Mouse (Mus musculus) cerebellum, adult 11-12 months (tissue): ENCODE results near the gene Zfp846.
"Not testable (repeated sequence)": the region's sequence is repeated elsewhere in the genome, so short reads cannot be mapped to it uniquely, and the experiment has no call there.

Source experiments
- DNase-seq: peaks from one replicate; pipeline ENCODE4 v3.0.0; 2022

The Zfp846 gene

DNA sequence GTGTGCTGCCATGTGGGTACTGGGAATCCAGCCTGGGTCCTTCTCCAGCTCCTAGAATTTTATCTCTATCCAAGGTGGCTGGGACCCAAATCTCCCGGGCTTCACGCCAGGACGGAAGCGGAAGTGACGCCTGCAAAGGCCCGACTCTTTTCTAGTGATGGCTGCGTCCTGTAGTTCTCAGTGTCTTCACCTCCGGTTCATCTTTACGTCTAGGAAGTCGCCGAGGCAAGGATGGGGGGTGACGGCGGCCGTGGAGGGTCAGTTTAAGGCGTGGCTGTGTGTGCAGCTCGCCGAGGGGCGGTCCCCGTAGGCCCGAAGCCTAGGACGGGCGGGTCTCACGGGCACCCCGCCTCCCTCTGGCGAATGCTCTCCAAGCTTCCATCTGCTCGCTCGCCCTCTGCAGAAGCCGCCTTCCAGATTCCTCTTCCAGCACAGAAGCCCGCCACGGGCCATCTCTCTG, at the start of gene Zfp846:
Gene Zfp846 (plus strand): TSS at position 117 of the 460 bp plus-strand sequence.
- DNase-seq = peak; percentile 100

DNA sequence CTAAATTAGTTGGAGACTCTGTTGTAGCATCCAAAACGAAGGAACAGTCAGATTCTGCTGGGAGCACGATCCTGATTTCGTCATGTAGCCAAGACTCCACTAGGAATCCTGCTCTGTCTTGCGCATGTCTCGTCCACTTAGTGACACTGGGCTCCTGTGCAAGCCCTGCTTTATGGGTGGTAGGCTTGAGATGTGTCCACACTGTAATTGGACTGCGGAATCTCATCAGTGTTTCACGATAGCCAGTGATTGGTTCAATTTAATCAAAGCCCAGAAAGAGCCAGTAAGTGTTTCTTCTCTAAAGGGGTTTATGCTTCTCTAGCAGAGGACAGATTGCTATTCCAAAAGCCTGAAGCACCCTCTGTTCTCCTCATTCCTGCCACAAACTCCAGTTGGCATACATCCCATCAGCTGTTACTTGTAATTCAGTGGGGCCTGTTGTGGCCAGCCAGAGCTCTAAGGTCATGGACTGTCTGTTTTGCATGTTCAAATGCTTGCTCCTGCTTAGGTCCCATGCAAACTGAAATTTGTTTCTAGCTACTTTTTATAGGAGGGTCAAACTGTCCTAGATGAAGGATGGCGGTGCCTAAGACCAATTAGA, 46.7 kb upstream of the Zfp846 start:
- peak; percentile 38 for DNase-seq

DNA sequence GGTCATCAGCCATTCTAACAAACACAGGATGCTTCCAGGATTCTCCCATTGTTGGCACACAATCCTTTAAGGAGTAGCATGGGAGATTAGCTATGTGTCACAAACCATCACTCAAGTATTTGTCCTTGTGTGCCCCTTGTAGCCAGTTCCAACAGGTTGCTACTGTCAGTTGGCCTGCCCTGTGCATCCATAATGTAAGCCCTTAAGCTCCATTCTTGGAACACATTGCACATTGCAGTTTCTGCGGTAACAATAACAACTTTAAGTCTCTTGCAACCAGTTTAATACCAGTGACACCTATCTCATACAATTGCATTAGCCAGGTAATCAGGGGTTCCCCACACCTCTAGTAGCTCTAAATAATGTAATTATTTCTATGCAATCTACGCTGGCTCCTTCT, 44.5 kb upstream of the Zfp846 start:
- DNase-seq = no peak

DNA sequence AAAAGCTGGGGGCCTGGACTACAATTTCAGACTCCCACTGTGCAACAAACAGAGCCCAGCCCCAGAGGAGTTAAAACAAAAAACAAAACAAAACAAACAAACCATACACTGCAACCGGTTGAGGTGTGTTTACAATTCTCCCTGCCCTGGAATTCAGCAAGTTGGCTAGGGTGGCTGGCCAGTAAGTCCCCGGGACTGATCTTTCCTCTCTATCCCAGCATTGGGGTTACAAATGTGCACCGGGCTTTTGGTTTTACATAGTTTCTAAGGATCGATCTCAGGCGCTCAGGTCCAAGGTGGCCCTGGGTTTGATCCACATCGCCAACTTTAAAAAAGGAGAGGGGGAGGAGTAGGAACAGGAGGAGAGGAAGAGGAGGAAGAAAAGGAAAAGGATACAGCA, 37.6 kb upstream of the Zfp846 start:
- DNase-seq = no peak

DNA sequence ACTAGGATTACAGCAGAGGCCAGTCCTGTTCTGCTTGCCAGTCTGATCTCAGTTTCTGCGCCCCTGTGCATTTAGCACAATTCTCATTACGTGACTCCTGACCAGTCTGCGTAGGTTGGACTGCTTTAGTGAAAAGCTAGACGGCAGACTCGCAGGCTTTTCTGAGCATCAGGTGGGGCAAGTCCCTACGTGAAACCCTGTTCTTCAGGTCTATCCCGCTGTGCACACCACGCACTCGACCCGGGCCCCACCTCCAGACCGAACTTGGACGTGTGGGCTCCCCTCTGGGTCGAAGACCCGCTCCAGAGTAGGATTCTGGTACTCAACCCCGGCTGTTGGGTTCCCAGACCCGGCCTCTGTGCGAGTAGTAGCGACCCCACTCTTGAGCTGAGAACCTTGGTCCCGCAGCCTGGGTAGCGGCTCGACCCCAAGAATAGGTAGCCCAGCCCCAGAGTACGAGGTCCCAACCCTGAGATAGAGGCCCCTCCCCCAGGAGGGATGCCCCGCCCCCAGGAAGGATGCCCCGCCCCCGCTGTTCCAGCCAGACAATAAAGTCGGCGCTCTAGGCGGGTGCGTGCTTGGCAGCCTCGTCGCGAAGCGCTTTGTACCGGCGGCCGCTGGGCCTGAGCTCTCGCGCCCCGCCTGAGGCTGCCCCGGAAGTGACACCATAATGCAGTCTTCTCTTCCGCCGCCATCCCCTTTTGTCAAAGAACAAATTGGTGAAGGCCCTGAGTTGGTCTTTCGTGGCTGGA, 36.8 kb upstream of the Zfp846 start:
- peak; percentile 85 for DNase-seq

DNA sequence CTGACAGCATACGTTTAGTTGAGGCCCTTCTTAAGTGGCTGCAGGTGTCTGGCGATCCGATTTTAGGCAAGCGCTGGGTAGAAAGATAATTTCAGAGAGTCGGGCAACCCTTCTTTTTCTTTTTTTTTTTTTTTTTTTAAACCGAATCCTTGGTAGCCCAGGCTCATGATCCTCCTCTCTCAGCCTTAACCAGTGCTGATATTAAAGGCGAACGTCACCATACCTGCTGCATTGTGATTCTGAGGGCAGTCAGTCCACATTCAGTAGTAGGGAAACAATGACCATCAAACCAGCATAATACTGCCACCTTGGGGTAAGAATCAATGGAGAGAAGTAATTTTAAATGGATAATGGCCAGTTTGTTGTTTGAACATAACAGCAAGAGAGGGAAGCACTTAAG, 35.9 kb upstream of the Zfp846 start:
- DNase-seq = peak; percentile 36

DNA sequence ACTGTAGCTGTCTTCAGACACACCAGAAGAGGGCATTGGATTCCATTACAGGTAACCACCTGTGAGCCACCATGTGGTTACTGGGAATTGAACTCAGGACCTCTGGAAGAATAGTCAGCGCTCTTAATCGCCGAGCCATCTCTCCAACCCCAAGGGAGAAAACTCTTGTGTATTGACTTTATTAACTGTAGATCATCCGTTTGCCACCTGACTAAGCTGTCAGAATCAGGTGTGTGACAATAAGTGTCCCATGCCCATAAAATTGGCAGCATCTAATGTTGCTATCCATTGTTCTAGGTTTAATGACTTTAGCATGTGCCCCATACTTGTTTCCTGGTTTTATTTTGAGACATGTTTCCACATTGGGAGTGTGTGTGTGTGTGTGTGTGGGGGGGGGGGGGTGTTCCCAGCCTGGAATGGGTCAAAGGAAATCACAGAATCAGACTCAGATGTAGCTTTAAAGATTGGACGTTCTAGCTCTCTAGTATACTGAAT, 29.3 kb upstream of the Zfp846 start:
- DNase-seq = no peak

DNA sequence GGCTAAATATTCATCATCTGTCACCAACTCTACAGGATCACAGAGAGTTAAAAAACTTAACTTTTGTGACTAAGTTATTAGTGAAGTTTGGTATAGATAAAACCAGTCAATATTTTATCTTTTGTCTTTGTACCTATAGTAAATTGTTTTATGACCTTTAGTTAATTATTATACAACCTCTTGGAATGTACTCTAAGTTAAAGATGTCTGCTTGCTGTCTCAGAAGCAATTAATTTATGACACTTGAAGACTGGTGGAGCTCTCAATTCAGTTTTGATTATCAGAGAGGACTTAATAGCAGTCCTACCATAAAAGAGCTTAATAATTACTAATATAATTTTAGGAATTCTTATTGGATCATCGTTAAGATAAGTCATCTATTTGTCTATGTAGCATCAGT, 28.4 kb upstream of the Zfp846 start:
- no peak for DNase-seq

DNA sequence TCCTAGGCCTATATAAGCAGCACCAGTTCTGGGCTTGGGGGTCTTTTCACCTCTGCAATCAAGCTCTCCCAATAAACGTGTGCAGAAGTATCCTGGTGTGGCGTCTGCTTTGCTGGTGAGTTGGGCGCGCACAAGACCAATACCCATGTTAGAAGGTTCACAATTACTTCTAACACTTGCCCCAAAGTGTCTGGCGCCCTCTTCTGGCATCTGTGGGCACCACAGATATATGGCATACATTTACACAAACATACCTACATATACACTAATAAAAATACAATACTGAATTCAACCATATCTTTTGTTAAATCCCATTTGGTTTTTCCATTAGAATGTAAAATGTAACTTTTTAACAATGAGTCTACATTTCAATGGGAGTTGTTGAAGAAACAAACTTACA, 18.9 kb upstream of the Zfp846 start:
- DNase-seq = no peak

DNA sequence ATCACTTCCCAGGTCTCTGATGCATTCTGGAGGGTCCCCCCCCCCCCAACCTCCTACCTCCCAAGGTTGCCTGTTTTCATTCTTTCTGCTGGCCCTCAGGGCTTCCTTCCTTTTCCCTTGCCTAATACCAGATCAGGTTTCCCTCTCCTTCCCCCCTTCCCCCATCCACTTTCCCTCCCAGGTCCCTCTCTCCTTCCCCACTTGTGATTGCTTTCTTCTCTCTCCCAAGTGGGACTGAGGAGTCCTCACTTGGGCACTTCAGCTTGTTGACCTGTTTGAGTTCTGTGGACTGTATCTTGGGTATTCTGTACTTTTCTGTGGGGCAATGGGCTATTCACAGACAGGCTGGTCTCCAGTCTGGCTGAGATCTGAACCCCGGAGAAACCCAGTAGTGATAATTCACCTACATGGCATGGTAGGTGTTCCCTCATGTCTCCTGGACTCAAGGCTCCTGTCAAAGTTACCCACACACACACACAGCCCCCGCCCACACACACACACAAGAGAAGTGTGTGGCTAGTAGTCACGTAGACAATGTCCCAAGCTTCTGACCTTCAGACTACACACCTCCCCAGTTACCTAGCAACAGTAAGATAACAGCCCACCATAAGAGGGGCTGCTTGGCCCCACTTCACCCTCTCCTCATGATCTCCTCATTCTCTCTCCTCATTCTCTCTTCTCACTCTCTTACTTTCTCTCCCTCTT, 15.6 kb upstream of the Zfp846 start:
- not testable (repeated sequence) for DNase-seq

DNA sequence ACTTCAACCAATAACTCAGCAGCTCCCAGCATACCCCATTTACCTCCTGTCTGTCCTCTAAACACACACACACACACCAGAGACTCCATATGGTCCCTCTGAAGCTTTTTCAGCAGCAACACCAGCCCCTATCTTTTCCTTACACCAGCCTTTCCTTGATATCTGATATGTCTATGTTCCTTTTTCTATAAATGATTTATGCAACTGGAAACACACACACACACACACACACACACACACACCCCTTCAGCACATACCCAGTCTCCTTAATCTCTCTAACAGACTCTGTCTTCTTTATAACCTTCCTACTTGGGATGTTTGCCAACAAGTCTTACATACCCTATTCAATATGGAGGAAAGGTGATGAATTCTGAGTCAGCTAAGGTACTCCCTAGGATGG, 10.0 kb upstream of the Zfp846 start:
- DNase-seq = no peak

DNA sequence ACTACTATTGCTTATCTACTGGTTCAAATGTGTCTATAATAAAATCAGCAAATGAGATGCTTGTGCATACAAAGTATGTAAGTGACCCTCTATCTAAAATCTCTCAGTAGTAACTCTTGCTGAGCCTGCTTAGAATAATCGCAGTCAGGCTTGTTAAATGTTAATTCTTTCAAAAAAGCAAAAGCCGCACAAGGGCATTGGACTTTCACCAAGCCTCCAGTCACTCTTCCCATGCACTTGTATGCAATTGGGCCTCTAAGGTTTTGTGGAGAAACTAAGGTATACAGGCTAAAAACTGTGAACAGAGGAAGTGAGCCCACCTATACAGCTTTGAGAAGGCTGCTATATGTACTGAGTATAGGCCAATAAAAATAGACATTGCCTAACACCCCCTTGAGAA, 4.5 kb upstream of the Zfp846 start:
- no peak for DNase-seq

DNA sequence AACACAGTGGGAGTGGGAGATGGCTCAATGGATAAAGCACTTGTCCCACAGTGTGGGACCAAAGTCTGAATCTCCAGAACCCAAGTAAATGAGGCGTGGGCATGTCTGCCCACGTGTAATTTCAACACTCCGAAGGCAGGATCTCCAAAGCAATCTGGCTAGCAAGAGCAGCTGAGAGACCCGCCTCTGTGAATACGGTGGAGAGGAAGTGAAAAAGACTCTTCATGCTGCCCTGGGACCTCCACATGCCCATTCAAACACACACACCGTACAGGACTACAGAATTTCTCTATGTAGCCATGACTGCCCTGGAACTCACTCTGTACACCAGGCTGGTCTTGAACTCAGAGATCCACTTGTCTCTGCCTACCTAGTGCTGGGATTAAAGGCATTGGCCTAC, 20.2 kb downstream of the Zfp846 start:
- no peak for DNase-seq

DNA sequence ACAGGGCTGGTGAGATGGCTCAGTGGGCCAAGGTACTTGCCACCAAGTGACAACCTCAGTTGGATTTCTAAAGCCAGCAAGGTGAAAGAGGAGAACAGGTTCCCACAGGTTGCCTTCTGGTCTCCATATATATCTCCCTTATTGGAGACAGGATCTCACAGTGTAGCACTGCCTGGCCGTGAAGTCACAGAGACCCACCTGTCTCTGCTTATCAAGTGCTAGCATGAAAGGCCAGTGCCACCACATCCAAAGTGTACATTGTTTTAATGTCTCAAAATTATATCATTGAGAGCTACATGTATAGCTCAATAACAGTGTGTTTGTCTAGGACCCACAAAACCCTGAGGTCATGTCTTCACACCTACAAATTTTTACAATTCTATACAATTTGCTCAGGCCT, 25.2 kb downstream of the Zfp846 start:
- no peak for DNase-seq

DNA sequence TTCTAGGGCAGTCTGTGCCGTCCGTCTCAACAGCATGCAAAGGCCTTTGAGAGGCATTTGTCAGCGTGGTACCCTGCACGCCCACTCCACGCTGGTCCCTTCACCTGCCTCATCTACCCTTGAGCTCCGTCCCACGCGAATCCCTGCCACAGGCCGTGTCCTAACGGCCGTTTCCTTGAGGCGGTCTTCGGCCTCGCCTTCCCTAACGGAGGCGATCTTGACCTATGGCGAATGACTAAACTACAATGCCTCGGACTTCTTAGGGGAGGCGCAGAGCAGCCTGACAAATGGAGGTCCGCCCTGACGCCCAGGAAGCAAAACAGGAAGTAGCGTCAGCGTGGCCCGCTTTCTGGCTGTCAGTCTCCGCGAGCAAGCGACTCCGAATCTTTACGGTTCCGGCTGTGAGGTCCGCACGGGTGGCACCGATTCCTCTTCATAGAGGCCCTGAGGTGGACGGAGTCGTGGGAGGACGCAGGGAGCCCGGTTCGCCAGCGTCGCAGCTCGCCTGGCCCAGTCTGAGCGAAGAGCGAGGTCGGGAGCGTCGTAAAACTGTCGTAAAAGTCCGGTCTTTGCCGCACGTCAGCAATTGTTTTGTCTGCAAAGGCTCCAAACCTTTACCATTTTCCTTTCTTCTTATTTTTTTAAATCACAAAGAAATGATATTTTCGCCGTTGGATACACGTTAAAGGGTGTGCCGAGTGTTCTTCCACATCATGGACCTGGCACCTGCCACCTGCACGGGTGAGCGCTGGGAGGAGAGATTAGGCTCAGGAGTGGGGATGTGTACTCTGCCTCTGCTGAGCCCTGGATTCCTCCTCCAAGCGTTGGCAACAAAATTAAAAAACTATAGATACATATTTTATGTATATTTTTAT, 26.2 kb downstream of the Zfp846 start:
- DNase-seq = peak; percentile 87

DNA sequence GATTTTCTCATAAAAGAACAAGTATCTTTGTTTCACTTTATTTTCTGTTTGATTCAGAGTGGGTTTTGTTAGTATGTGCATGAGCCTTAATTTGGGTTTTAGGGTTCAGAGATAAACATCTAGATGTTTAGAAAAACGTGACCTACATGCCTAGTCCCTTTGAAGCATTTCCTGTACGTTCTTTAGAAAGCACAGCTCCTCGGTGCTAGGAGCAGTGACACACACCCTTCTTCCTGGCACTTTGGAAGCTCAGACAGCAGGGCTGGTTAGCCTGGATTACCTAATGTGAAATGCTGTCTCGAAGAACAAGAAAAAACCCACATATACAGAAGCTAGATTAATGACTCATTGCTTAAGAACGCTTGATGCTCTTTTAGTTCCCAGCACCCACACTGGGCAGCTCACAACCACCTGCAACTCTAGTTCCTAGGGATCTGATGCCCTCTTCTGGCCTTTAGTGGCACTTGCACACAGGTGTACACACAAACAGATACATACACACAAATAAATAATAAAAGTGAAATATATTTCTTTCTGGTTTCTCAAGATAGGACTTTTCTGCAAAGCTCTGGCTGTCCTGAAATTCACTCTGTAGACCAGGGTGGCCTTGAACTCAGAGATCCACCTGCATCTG, 28.9 kb downstream of the Zfp846 start:
- DNase-seq = no peak

DNA sequence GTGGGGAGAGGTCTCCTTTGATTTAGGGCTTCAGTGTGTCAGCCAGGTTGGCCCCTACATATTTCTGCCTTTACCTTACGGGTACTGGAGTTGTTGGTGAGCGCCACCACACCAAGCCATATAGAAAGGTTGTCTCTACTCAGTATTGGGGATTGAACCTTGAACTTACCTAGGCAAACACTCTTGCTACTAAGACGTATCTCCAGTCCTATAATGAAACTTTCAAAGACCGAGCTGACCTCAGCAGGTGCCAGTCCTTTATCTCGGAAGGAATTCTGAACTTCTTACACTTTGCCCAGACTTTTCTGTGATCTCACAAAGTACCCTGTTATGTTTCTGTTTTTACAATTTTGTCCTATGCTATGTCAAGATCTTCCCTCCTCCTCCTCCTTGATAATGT, 30.9 kb downstream of the Zfp846 start:
- no peak for DNase-seq

DNA sequence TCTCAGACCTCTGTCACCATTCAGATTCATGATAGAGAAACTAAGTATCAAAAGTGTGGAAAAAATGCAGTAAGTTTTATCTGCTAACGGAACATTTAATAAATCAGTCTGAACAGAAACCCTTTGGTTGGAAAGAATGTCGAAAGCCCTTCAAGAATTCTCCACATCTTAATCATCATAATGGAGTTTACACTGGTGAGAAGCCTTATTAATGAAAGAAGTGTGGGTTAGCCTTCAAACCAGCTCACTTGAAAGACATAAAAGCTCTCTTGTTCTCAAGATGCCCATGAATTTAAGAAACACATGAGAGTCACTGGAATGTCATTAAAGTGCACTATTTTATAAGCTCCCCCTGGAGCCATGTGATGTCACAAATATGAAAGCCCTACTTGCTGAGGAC, 35.6 kb downstream of the Zfp846 start:
- no peak for DNase-seq

DNA sequence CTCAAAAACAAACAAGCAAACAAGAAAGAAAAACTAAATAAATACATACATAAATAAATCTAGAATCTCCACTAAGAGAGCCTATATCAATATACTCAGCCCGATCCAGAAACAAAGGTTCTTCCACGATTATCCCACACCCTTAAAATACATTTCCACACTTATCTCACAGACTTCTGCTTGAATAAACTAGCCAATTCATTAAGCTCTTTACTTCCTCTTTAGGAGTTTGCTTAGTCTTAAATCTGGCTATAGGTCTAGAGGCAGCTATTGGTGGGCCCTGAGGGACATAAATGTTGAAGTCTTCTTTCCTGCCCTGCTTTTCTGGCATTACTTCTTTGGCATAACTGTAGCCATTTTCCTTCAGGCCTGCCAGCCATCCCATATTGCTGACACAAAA, 50.2 kb downstream of the Zfp846 start:
- no peak for DNase-seq

DNA sequence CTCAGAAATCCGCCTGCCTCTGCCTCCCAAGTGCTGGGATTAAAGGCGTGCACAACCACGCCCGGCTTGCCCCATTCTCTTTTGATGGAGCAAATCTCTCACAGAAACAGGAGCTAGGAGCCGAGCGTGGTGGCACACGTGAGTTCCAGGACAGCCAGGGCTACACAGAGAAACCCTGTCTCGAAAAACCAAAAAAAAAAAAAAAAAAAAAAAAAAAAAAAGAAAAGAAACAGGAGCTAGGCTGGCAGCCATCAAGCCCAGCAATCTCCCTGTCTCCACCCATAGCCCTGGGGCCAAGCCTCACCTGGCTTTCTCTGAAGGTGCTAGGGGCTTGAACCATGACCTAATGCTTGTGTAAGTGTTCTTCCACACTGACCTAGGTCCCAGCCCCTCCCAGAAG, 54.6 kb downstream of the Zfp846 start:
- DNase-seq = not testable (repeated sequence)

DNA sequence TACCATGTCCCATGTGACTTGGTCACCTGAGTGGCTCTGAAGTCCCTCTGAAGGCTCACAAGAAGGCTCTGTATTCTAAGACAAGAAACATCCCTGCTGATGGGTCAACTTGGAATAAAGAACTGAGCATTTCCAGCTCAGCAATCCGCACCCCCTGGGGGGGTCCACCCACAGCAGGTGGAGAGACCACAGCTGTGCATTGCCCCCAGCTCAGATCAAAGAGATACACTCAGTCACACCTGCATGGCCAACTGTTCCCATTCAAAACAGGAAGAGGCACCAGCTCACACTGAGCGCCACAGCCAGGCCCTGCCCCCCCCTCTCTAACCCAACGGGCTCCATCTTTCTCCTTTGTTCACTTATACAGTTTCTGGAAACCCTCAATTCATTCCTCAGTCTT, 55.2 kb downstream of the Zfp846 start:
- DNase-seq = no peak

DNA sequence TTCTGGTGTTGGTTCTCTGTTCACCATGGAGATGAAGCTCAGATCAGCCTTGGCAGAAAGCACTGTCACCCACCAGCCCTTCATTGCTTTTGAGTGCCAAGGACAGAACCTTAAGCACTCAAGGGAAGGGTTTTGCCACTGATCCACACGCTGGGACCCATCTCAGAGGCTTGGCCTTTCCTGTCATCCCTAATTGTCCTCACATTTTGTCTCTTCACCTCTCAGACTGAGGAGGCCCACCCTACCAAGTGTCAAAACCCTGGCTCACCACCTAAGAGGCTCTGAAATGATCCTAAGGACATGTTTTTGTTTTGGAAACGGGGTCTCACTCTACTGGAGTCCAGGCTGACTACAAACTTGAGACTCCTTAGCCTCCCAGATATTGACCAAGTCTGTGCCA, 55.7 kb downstream of the Zfp846 start:
- no peak for DNase-seq
